Mouse (Mus musculus): Measurements from ENCODE around the gene Insrr.

Insrr gene

GRCm38 (mm10) chr3:87796736-87797334 is at the start of gene Insrr:
Insrr (plus strand) TSS chr3:87796951.
- no peak for DNase-seq (ENCODE audit: low read depth)

- DNase-seq (ENCODE audit: low read depth): no peak
These were observed 48.3 kb upstream of the Insrr start, which contains the start of gene Lrrc71 for GRCm38 (mm10) chr3:87748431-87748830. Lrrc71 (minus strand) TSS chr3:87748625.

- peak; percentile 81 for DNase-seq (ENCODE audit: low read depth)
These were observed 47.7 kb upstream of the Insrr start for GRCm38 (mm10) chr3:87749036-87749435.

- DNase-seq (ENCODE audit: low read depth): no peak
These were observed 46.8 kb upstream of the Insrr start for GRCm38 (mm10) chr3:87749977-87750376.

- DNase-seq (ENCODE audit: low read depth): no peak
These were observed 44.2 kb upstream of the Insrr start for GRCm38 (mm10) chr3:87752567-87752966.

- DNase-seq (ENCODE audit: low read depth): no peak
These were observed 42.9 kb upstream of the Insrr start for GRCm38 (mm10) chr3:87753829-87754228.

- DNase-seq (ENCODE audit: low read depth): no peak
These were observed 40.8 kb upstream of the Insrr start for GRCm38 (mm10) chr3:87755964-87756363.

GRCm38 (mm10) chr3:87756488-87756887 is 40.3 kb upstream of the Insrr start:
- no peak for DNase-seq (ENCODE audit: low read depth)

GRCm38 (mm10) chr3:87758641-87759040 is 38.1 kb upstream of the Insrr start:
- DNase-seq (ENCODE audit: low read depth): peak; percentile 25

- no peak for DNase-seq (ENCODE audit: low read depth)
These were observed 35.1 kb upstream of the Insrr start for GRCm38 (mm10) chr3:87761408-87762375.

- DNase-seq (ENCODE audit: low read depth): no peak
These were observed 33.5 kb upstream of the Insrr start for GRCm38 (mm10) chr3:87763202-87763601.

GRCm38 (mm10) chr3:87763683-87764289 is 33.0 kb upstream of the Insrr start:
- peak; percentile 58 for DNase-seq (ENCODE audit: low read depth)

GRCm38 (mm10) chr3:87764506-87764905 is 32.2 kb upstream of the Insrr start:
- peak; percentile 35 for DNase-seq (ENCODE audit: low read depth)

- peak; percentile 97 for DNase-seq (ENCODE audit: low read depth)
These were observed 31.7 kb upstream of the Insrr start for GRCm38 (mm10) chr3:87765091-87765490.

- no peak for DNase-seq (ENCODE audit: low read depth)
These were observed 31.0 kb upstream of the Insrr start for GRCm38 (mm10) chr3:87765631-87766283.

- no peak for DNase-seq (ENCODE audit: low read depth)
These were observed 30.5 kb upstream of the Insrr start for GRCm38 (mm10) chr3:87766284-87766667.

GRCm38 (mm10) chr3:87767764-87768163 is 29.0 kb upstream of the Insrr start:
- DNase-seq (ENCODE audit: low read depth): no peak

- no peak for DNase-seq (ENCODE audit: low read depth)
These were observed 28.3 kb upstream of the Insrr start for GRCm38 (mm10) chr3:87768431-87768830.

- DNase-seq (ENCODE audit: low read depth): peak; percentile 89
These were observed 27.9 kb upstream of the Insrr start for GRCm38 (mm10) chr3:87768844-87769243.

- DNase-seq (ENCODE audit: low read depth): no peak
These were observed 27.2 kb upstream of the Insrr start for GRCm38 (mm10) chr3:87769506-87769905.

GRCm38 (mm10) chr3:87770280-87770679 is 26.5 kb upstream of the Insrr start:
- peak; percentile 80 for DNase-seq (ENCODE audit: low read depth)

- DNase-seq (ENCODE audit: low read depth): no peak
These were observed 25.7 kb upstream of the Insrr start for GRCm38 (mm10) chr3:87771088-87771487.
